ENCODE assay signal across 8 mouse cellular contexts in genomic region chr17:32965623-32966290, GRCm38 (mm10). TPM values are rescaled to one million over a fixed set of nuclear protein-coding genes. Genes with fewer than 3 reads are reported as not detected.
DNase-seq lines count a peak whose midpoint lies in the region; ATAC-seq and TF ChIP-seq lines count a peak whose summit lies in the region.

Gene Zfp472 (plus strand): TSS chr17:32965814.

- H3K9me3 ChIP-seq in hindbrain, embryonic 10.5 days = no peaks in the 10 kb centered on the region
- H3K9me3 ChIP-seq in lung, postnatal 0 days (ENCODE audit: low read length) = no peaks in the 10 kb centered on the region

- H3K4me3 ChIP-seq in hindbrain, embryonic 10.5 days = peak within 1 kb of the TSS; percentile 74
- H3K4me3 ChIP-seq in lung, postnatal 0 days (ENCODE audit: low read depth, low read length) = peak within 1 kb of the TSS; percentile 59

- 0% methylated on average over 33 of the region's 33 CpGs for WGBS in hindbrain, embryonic 10.5 days
- WGBS in lung, postnatal 0 days = under 1% methylated on average over 33 of the region's 33 CpGs

- 0 out of 2 replicates have a peak, but pooled peaks have one; percentile 72 for TF ChIP-seq EP300 in lung, postnatal 0 days (IDR thresholded peaks at IDR 0.05)

- peak; percentile 96 for DNase-seq in MN1 (ENCODE audit: low spot score)
- peak; percentile 95 for DNase-seq in cerebellum, adult 9-10 months
- peak; percentile 93 for DNase-seq in hindbrain, embryonic 10.5 days (ENCODE audit: low spot score)
- peak; percentile 93 for DNase-seq in layer of hippocampus, adult 9-11 months
- DNase-seq in lung, postnatal 0 days (ENCODE audit: low spot score) = peak; percentile 96
- peak; percentile 88 for DNase-seq in ovary, postnatal 14 days (ENCODE audit: low spot score)
- DNase-seq in thymus, postnatal 14 days = peak; percentile 91

- H3K27me3 ChIP-seq in hindbrain, embryonic 10.5 days (ENCODE audit: insufficient read depth, poor library complexity, severe bottlenecking) = no peaks in the 10 kb centered on the region
- H3K27me3 ChIP-seq in lung, postnatal 0 days (replicated peaks; ENCODE audit: insufficient read depth, low read length) = no peaks in the 10 kb centered on the region

- peak within 1 kb of the TSS; percentile 86 for H3K27ac ChIP-seq in hindbrain, embryonic 10.5 days
- peak within 1 kb of the TSS; percentile 83 for H3K27ac ChIP-seq in lung, postnatal 0 days (ENCODE audit: low read length)

- peak within 1 kb of the TSS; percentile 56 for H3K9ac ChIP-seq in lung, postnatal 0 days (replicated peaks; ENCODE audit: low read depth)

- TF ChIP-seq CTCF in lung, postnatal 0 days (IDR thresholded peaks at IDR 0.05) = no peak

- peaks cover 19% of the 10 kb centered on the region for H3K4me1 ChIP-seq in hindbrain, embryonic 10.5 days (replicated peaks)
- no peaks in the 10 kb centered on the region; the same call in 1 of the 2 replicates for H3K4me1 ChIP-seq in lung, postnatal 0 days (ENCODE audit: insufficient read depth, low read depth, low read length)

- ATAC-seq in frontal cortex, adult (ENCODE audit: low TSS enrichment) = peak; percentile 100
- ATAC-seq in lung, postnatal 0 days = peak; percentile 100

- peak within 1 kb of the TSS; percentile 71 for H3K4me2 ChIP-seq in lung, postnatal 0 days (replicated peaks; ENCODE audit: low read depth, low read length)

- no peaks in the 10 kb centered on the region for H3K36me3 ChIP-seq in hindbrain, embryonic 10.5 days
- no peaks in the 10 kb centered on the region for H3K36me3 ChIP-seq in lung, postnatal 0 days (ENCODE audit: insufficient read depth, low read length)

RNA-seq across cellular contexts. Expression of gene Zfp472, which starts in this region (rescaled TPM):
- 10.7 and 11.8 TPM in 2 replicates for polyA plus RNA-seq in hindbrain, embryonic 10.5 days (2016; fragmentation: Nextera tagmentation; extraction: Ambion mirVana)
- 7.6 and 7.8 TPM in 2 replicates for polyA plus RNA-seq in lung, postnatal 0 days (2015; fragmentation: Nextera tagmentation; extraction: Ambion mirVana)

Comparison
In these comparisons a context has a peak if more than half of its experiments do, and no peak if none do; other contexts are left out.
1. Peak in every context shown above with its lines: DNase-seq, ATAC-seq, H3K4me3 ChIP-seq and H3K27ac ChIP-seq.